Mouse (Mus musculus): ENCODE data around the gene Cep112.

Cep112 gene

DNA sequence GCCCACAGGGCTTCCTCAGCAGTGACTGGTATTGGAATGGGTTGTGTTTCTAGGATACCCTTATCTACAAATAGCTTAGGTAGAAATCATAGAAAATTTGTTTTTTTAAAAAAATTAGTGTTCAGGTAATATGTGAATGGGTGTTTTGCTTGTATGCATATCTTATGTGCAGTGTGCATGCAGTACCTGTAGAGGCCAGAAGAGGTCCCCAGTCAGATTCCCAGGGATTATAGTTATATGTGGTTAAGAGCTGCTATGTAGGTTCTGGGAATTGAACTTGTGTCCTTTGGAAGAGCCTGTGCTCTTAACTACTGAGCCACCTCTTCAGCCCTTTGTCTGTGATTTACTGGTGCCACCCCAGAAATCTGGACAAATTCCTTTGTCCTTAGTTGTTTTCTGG is 22.2 kb downstream of the Cep112 start:
- no peak for DNase-seq (ENCODE audit: low read depth in 2 of 2, low spot score in 2 of 2)

DNA sequence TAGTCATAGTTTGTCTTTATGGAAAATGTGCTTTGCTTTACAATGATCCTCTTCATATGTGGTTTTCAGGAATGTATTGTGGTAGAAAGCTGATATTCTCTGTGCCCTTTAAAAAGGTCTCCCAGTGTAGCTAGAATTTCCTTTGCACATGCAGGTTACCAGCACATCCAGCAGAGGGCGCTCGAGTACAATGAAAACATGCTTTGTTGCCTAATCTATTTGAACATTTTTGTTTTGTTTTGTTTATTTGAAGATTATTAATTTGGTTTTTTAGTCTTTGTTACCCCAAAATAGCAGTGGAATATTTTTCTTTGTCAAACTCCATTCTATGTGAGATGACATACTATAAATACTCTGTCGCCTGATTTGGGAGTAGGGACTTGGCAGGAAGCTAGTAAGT is 24.8 kb downstream of the Cep112 start:
- DNase-seq (ENCODE audit: low read depth in 2 of 2, low spot score in 2 of 2): peak; percentile 45 to 50

GRCm38 (mm10) chr11:108459599-108459998 is 34.6 kb downstream of the Cep112 start:
- DNase-seq (ENCODE audit: low read depth in 2 of 2, low spot score in 2 of 2): no peak

GRCm38 (mm10) chr11:108464138-108464537 is 39.1 kb downstream of the Cep112 start:
- no peak for DNase-seq (ENCODE audit: low read depth in 2 of 2, low spot score in 2 of 2)

DNA sequence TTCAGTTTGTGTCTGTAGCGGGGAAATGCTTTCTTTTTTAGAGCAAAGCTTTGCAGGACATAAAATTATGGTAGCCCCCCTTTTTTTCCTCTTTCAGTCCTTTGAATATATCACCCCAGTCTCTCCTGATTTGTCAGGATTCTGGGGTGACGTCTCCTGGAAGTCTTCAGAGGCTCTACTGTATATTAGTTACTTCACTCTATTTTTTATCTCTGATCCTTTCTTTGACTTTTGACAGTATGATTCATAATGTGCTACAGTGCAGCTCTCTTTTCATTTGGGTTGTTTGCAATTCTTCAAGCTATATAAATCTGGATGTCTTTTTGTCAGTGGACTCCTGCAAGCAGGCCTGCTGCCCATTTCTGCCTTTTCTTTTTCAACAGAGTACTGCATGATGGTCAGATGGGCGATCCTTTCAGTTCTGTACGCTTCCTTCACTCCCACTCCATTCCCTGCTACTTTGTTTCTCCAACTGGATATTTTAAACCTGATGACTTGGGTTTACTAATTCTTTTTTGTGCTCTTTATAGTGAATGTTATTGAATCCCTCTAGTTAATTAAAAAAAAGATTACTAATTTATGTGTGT is 39.8 kb downstream of the Cep112 start:
- DNase-seq (ENCODE audit: low read depth in 2 of 2, low spot score in 2 of 2): no peak

DNA sequence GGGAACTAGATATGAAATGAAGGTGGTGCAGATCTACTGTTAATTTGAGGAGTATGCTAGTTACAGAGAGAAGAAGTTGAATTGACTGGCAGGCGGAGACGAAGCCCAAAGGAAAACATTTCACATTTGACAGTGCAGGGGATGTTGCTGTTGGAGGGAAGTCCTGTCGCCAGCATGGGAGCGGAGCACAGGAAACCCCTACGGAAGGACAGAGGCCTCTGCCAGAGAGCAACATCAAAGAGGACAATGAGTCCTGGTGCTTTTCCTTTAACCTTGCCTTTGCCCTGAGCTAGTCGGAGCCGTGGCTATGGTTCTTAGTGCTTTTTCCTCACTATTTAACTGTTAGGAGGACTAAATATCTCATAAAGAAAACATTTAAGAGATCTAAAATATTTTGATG is 50.7 kb downstream of the Cep112 start:
- DNase-seq (ENCODE audit: low read depth in 2 of 2, low spot score in 2 of 2): no peak

- no peak for DNase-seq (ENCODE audit: low read depth in 2 of 2, low spot score in 2 of 2)
Measured at GRCm38 (mm10) chr11:108476226-108476625, 51.2 kb downstream of the Cep112 start.

DNA sequence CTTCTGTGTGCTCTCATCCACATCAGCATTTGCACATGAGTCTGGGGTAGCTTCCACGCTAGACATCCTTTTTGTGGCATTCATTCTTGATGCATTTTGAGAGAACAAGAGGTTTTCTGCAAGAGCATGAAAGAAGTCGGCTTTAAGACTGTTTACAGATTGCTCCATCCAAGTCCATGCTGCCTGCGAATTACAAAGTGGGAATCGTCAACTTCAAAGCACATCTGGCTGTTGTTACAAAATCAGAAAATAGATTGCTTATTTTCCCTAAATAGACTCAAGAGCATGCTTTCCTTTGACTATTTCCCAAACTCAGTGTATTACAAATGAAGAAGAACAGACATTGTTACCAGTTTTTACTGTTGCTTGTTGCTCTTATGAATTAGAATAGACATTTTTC is 59.0 kb downstream of the Cep112 start:
- no peak for DNase-seq (ENCODE audit: low read depth in 2 of 2, low spot score in 2 of 2)

DNA sequence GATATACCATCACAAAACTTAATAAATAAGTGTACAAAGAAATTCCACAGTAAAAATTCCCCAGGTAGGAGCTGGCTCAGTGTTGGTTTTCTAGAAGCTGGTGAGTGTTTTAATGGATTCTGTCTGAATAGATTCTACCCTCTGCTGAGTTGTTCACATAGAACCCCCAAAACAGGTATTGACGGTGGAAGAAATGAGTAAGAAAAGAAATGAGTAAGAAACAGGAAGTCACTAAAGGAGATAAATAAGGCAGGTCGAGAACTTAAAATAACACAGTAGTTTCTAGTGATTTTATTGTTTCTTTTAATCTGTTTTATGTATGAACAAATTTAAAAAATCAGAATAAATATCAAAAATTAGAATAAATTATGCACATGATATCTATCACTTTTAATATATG is 63.3 kb downstream of the Cep112 start:
- no peak for DNase-seq (ENCODE audit: low read depth in 2 of 2, low spot score in 2 of 2)

DNA sequence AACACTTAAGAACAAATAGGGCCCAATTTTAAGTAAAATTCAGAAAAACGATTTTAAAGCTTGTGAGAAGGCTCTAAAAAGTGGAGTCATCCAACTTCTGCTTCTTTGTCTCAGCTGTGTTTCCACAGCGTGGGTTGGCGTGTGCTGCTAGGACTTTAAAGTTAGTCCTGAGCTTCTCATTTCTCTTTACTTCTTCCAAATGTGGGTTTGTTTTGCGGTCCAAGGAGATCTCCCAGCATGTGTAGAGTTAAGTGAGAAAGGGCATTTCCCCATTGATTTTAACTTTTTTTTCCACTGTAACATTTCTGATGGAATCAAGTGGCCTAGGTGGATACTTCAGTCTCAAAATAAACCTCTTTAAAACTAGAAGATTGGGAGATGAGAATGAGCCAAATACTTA is 64.9 kb downstream of the Cep112 start:
- no peak for DNase-seq (ENCODE audit: low read depth in 2 of 2, low spot score in 2 of 2)

- no peak for DNase-seq (ENCODE audit: low read depth in 2 of 2, low spot score in 2 of 2)
Measured at GRCm38 (mm10) chr11:108508190-108508589, 83.2 kb downstream of the Cep112 start.

DNA sequence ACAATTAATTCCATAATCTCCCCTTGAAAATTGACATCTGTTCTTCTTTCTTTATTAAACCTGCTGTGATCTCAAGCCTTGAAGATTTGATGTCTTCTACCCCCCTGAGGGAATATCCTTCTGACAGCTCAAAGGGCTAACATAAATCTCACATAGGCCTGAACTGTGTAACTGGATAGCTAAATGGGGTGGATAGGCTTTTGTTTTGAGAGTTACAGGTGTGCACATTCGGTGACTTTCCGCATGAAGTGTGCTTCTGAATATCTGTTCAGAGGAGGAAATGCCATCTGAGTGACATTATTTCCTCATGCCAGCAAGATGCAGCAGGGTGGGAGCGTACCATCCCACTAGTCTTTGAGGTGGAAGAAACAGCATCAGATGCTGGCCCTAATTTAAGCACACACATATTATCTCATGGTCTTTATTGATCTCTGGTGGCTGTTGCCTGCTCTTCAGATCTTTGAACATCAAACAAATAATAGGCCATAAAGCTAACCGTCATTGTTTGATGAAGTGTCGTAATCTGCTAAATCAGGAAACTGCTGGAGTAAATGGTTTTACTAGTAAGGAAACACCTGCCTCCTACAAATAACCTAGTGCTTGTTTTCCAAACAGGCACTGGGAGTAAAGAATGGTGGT is 102.9 kb downstream of the Cep112 start:
- no peak for DNase-seq (ENCODE audit: low read depth in 2 of 2, low spot score in 2 of 2)

GRCm38 (mm10) chr11:108532901-108533300 is 107.9 kb downstream of the Cep112 start:
- DNase-seq (ENCODE audit: low read depth in 2 of 2, low spot score in 2 of 2): no peak

GRCm38 (mm10) chr11:108534014-108534413 is 109.0 kb downstream of the Cep112 start:
- no peak for DNase-seq (ENCODE audit: low read depth in 2 of 2, low spot score in 2 of 2)

DNA sequence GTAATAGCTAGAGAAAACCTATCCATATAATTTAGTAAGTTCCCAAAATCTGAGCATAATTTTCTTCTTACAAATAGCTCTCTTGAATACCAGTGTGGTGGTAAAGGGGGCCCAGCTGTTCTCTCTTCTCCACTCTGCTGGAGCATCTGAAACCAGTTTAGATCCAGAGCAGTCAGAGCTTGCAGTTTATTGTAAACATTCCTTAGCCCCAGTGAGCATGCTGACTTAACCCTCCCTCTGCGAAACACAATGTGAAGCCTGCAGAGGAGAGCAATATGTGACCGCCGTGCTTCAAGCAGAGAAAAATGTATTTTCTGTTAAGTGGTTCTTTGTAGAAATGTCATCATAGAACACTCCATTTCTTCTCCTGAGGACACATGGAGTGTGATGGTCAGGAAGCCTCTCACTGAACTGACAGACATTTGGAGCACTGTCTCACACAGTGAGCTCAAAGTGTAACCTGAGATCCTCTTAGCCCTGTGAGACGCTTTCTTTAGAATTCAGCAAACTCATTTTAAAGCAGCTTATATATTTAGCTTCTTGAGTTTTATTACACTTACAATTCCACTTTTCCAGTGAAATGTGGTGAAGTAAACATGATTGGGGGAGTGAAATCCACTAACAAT is 128.1 kb downstream of the Cep112 start:
- no peak for DNase-seq (ENCODE audit: low read depth in 2 of 2, low spot score in 2 of 2)

DNA sequence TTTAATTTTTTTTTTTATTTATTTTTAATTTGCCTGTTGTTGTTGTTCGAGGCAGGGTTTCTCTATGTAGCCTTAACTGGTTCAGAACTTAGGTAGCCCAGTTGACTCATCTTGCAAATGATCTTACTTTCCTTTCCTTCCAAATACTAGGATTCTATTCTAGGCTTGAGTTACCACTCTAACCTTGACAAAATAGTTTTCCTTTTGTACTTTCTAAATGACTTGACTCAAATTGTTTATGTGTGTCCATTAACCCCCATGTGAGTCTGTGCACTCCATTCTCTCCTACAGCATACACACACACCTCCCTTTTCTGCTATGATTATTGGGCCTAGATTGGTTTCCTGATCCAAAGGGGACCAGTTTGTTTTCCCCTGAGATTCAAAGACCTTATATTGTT is 128.9 kb downstream of the Cep112 start:
- no peak for DNase-seq (ENCODE audit: low read depth in 2 of 2, low spot score in 2 of 2)

DNA sequence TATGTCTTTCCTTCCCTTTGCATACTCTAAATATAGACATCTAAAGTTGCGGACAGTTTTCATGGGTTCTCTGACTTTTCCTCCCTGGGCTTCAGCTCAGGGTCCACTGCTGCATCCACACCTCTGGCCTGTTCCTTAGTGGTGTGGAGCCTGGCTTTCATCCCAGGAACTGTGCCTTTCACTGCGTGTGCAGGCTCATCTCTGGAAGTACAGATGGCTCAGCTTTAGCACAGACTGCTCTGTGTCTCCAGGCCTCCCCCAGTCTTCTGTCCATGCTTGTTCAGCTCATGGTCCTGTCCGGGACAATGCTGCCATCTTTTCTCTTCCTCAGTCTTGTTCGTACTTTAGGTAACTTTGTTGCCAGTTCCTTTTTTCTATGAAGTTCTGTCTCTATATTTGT is 133.6 kb downstream of the Cep112 start:
- DNase-seq (ENCODE audit: low read depth in 2 of 2, low spot score in 2 of 2): no peak

DNA sequence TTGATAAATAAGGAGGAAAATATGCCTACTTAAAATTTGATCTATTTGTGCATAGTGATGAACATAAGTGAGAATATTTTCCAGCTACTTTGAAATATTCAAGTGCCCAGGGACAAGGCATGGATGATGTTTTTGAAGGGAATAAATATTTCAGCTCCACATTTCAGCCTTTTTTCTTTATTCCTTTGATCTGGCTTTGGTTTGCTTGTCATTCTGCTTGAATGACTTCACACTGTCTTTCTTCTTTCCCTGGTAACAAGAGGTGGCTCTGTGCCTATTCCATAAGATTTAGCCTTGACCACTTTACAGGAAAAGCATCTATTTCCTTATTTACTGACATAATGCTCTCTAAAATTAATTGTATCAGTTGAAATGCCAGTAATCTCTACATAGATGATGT is 134.5 kb downstream of the Cep112 start:
- no peak for DNase-seq (ENCODE audit: low read depth in 2 of 2, low spot score in 2 of 2)

DNA sequence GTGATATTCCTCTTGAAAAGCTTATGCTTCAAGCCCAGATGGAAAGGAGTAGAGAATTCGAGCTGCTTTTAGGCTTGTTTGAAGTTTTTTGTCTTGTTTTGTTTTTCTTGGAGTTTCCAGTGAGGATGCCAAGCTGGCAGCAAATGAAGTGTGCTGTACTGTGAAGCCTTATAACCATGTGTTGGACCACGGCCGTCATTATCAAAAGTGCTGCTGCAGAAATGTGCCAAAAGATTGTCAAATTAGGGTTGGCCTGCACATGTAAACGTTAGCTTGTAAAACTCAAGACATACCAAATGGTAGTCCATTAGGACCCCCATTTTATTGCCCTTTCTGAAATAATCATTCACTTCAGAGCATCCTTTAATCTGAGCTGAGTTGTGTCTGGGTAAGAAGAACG is 137.1 kb downstream of the Cep112 start:
- DNase-seq (ENCODE audit: low read depth in 2 of 2, low spot score in 2 of 2): no peak

- DNase-seq (ENCODE audit: low read depth in 2 of 2, low spot score in 2 of 2): no peak
Measured at GRCm38 (mm10) chr11:108586551-108587184, 161.7 kb downstream of the Cep112 start.

DNA sequence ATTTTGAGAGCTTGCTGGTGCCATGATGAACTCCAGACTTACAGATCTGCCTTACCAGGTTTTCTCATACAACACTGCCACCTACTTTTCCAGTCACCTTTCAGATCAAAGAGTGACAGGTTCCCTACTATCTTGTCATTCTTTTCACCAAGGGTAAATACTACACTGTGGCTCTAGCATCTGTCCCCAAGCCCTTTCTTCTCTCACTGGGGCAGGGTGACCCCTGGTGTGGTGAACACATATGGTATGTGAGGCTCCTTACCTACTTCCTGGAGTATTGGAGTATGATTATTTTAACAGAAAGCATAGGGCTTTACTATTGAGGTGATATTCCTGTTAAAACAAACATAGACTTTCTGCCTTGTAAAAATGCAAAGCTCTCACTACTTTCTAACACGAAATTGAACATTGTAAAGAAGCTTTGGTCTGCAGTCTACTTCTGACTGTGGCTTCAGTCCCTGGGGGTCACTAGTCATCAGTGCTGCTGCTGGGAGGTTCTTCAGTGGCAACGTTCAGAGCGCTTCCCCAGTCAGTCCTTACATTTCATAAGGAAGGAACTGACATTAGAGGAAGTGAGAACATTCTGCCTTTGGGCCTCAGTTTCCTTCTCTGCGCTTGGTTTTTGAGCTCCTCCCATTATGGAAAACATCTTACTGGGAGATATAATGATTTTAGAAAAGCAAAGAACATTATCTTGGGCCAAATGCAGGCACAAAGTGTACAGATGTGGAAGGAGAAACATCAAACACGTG is 168.4 kb downstream of the Cep112 start:
- DNase-seq (ENCODE audit: low read depth in 2 of 2, low spot score in 2 of 2): no peak

All from CD8-positive naive resting alpha-beta T cell, adult 2 months (primary cell).